Mouse (Mus musculus): ENCODE data around the gene Kat8.
A peak's percentile ranks its signal among the peaks of the same experiment; 100 is the strongest.
"Not testable (repeated sequence)": the region's sequence is repeated elsewhere in the genome, so short reads cannot be mapped to it uniquely, and the experiment has no call there.

Gene Kat8

GRCm38 (mm10) chr7:127932273-127933031 is 20.1 kb downstream of the Kat8 start:
- peak; percentile 66 to 70 for DNase-seq

- DNase-seq: no peak
These were observed 21.8 kb downstream of the Kat8 start for GRCm38 (mm10) chr7:127934075-127934474.

- peak; percentile 96 to 98 for DNase-seq
These were observed 22.9 kb downstream of the Kat8 start for GRCm38 (mm10) chr7:127935028-127935722.

DNA sequence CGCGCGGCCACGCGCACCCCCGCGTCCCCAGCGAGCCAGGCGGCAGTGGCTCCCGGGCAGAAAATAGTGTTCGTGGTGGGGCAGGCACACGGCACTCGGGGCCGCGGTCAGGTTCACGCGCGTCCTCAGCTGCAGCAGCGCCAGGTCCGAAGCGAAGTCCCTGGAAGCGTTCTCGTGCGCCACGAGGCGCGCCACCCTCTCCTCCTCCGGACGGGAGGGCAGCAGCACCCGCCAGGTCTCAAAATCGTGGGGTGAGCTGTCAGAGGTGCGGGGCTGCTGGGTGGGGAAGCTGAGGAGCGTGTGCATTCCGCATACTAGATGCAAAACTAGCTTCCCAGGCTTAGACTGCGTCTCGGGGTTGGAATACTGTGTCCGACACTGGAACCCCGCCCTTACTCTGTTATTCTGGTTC is 23.4 kb downstream of the Kat8 start:
- no peak for DNase-seq

GRCm38 (mm10) chr7:127936216-127936884 is 24.0 kb downstream of the Kat8 start:
- DNase-seq: no peak

DNA sequence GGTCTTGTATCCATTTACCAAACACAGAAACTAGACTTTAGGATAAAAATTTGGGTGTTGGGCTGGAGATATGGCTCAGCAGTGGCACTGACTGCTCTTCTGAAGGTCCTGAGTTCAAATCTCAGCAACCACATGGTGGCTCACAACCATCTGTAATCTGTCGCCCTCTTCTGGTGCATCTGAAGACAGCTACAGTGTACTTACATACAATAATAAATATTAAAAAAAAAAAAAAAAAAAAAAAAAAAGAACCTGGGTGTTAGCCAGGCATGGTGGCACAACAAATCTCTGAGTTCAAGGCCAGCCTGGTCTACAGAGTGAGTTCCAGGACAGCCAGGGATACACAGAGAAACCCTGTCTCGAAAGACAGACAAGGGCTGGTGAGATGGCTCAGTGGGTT is 29.8 kb downstream of the Kat8 start:
- not testable (repeated sequence) for DNase-seq

DNA sequence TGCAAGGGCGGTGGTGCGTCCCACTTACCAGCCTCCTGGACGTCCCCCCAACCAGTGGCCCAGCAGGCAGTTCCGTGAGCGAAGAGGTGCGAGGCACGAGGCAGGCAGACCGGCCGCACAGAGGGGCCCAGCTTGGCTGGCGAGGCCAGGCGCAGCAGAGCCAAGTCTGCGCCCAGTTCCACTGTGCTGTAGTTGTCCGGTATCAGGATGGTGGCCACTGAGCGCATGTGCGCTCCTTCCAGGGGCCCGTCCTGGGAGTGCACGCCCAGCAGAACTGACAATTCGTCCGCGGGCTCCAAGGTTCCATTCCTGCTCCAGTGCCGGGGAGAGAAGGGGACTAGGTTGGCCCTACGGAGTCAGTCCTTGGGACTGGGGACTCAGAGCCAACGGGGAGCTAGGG is 32.3 kb downstream of the Kat8 start:
- DNase-seq: no peak

DNA sequence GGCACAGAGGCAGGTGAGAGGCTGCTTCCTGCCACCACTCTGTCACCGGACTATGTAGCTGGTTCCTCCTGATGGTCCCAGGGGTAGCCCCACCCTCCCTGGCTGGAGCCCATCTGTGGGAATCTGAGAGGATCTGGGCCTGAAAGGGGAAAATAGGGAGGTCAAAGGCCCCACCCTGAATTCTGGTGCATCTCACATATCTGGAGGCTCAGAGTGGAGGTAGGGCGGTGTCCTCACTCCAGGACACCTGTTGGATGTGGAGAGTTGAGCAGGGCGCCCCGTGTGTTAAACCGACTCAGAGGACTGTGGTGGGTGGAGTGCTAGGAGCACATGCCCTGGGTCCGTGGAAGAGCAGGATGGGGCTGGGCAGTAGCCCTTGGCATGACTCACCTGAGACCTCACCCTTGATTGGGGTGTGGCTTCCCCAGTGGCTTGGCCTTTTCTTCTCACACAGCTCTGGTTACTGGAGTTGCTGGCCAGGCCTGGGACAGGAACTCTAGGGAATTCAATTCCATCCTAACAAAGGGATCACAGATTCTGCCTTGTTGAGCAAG is 34.2 kb downstream of the Kat8 start, which contains the start of gene Prss36:
Gene Prss36, minus strand, starts transcription at position 256 of the 554 bp plus-strand sequence.
- DNase-seq: no peak

DNA sequence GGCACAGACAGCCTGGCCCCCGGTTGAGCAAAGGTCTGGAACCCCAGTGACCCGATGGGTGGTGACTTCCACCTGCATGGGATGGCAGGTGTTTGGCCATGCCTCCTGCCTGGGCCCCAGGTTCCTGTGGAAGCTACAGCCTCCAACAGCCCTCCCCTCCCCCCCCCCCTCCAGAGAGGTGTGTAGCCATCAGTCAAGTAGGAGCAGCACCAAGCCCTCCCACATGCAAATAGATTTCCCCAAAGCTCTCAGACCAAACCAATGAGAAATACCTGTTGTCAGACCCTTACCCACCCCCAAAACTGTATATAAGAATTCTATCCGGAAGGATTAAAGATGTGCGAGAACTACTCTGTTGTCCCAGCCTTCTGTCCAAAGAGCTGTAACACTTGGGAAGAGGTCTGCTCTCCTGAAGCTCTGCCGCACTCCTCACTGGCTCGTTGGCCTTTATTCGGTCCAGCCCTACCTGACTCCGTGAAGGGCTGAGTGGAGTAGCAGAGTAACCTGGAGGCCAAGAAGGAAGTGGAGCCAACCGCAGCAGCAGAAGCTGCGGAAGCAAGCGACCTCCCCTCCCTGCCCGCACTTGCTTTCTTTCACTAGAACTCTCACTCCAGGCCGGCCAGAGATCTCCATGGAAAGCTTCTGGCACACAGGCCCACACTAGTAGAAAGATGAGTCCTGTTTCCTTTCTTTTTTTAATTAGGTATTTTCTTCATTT is 40.7 kb downstream of the Kat8 start:
- no peak for DNase-seq

DNA sequence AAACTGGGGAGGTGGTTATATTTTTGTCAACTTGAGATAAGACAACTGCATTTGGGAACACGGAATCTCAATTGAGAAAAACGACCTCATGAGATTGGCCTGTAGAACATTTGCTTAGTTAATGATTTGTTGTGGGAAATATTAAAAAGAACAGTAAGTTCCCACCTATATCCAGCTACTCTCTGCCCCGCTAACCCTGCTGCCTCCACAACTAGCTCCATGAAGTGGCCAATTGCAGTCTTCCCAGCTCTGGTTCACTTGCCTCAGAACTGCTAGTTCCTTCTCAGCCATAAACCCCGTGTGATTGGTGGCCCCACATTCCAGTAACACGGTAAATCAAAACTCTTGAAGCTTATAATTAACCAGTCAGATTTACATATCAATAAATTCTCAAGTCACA is 47.0 kb downstream of the Kat8 start:
- DNase-seq: peak; percentile 43 to 71

GRCm38 (mm10) chr7:127966371-127966918 is 54.1 kb downstream of the Kat8 start:
- no peak for DNase-seq

- peak; percentile 93 to 96 for DNase-seq
These were observed 54.9 kb downstream of the Kat8 start, which contains the start of gene Fus for GRCm38 (mm10) chr7:127967004-127967921. TSS of gene Fus (plus strand) at chr7:127967457.

DNA sequence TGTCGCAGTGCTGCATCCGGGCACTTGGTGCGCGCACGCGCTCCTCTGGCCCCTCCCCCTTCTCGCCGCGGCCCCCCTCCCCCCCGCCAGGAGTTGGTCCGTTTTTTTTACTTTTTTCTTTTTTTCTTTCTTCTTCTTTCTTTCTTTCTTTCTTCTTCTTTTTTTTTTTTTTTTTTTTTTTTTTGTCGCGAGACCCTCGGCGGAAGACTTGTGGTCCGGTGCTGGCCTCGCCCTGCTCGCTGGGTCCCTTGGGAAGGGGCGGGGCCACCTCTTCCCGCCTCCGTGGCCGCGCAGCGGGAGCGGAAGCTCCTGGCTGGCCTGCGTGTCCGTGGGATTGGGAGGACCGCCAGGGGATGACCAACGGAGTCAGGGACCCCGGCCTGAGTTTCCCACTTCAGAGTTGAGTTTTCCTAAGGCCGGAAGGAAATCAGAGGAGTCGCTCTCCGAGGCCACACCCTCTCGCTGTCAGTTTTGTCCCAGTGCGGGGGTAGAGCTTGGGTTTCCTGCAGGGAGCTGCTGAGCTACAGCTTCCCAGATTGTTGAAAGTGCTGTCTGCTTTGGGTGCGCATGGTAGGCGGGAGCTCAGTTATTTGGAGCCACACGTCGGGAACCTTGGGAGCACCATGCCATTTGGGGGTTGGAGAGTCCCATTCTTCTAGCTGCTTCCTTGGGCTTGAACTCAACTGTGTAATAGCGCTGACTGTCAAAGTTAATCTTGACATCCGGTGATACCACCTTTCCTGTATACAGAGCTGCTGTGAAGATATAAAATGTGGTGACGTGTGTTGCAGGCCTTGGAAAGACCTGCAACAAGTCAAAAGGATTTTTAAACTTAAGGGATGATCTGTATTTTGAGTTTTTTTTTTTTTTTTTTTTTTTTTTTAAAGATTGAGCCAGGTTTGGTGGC is 55.9 kb downstream of the Kat8 start:
- DNase-seq: peak; percentile 80 to 90

DNA sequence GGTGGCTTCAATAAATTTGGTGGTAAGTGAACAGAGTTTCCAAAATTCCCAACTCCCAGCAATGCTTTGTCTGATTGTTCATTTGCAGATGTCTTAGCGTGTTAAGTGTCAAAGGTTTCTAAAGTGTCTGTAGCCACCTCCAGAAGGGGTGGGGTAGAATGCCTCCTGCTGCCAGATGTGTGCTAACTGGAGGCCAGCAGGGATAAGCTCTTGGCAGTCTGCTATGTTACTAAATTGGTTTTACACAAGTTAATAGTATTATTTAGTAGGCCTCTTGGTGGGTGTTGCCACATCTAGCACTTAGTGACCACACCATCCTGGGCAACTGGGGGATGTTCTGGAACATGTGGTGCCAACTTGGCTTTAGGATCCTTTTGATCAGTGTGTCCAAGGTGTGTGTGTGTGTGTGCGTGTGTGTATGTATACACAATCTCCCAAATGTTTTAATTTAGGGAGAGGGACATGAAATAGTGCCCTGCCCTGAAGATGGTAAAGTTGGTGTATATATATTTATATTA is 62.2 kb downstream of the Kat8 start:
- DNase-seq: no peak
